Mouse (Mus musculus) spleen, postnatal 14 days (tissue): ENCODE data around the gene Zmynd8.

ENCODE experiments used
- DNase-seq, 2 experiments: peaks; one replicate each; pipeline ENCODE4 v3.0.0; 2021 to 2022; ENCODE audit warnings: low spot score in 2 of 2

Gene Zmynd8

DNA sequence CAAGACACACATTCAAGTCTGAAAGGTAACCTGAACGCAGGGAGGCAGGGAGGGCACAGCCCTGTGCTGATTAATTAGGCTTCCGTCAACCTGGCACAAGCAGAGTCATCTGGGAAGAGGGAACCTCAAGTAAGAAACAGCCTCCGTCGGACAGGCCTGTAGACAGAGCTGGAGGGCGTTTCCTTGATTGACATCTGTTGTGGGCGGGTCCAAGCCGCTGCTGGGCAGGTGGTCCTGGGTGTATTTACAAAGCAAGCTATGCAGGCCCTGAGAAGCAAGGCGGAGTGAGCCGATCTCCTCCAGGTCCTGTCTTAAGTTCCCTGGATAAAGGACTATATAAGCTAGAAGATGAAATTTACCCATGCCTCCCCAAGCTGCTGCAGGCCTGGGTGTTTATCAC is 65.3 kb downstream of the Zmynd8 start:
- DNase-seq, result no peak

DNA sequence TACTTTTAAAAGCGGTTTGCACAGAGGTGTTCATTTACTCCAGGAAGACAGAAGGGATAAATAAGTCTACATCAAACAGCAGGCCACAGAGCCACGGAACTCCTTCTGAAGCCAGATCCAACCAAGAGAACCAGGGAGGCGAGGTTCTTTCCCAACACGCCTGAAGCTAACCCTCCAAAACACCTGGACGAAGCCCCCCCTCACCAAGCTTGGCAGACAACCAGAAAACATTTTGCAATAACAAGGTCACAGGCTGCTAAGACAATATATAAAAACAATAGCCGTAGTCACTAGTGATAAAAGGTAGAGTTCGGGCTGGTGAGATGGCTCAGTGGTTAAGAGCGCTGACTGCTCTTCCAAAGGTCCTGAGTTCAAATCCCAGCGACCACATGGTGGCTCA is 66.1 kb downstream of the Zmynd8 start:
- no peak for DNase-seq

DNA sequence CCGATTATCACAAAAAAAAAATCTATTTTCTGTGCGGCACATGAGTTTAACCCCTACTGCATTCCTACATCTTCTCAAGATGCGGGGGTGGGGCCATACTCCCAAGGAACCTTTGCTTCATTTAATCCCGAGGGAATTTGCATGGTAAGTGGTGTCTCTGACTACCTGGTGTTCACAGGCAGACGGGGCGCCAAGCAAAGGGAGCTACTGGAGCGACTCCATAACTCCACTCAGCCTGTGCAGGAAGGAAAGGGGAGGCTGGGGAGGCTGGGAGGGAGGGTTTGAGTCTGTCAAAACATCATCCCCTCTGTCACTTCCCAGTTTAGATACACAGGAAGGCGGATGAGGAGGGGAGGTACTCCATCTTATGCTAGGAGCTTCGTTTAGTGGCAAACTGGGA is 66.5 kb downstream of the Zmynd8 start:
- no peak for DNase-seq

- no peak for DNase-seq
These were observed 67.1 kb downstream of the Zmynd8 start for GRCm38 (mm10) chr2:165831637-165832289.

DNA sequence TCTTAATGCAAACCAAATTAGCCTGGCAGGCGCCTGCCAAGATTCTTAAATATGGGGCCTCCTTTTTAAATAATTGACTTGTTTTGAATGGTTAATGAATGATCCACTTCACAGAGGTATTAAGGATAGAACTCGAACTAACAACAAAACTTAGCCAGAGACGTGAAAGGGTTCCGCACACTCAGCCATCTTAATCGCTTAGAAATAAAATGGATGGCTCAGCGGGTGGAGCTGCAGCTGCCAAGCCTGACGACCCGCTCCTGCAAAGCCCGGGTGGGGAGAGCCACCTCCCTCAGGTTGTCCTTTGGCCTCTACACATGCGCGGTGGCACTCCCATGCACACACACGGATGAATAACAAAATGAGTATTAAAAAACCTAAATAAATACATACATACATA is 70.0 kb downstream of the Zmynd8 start:
- no peak for DNase-seq

DNA sequence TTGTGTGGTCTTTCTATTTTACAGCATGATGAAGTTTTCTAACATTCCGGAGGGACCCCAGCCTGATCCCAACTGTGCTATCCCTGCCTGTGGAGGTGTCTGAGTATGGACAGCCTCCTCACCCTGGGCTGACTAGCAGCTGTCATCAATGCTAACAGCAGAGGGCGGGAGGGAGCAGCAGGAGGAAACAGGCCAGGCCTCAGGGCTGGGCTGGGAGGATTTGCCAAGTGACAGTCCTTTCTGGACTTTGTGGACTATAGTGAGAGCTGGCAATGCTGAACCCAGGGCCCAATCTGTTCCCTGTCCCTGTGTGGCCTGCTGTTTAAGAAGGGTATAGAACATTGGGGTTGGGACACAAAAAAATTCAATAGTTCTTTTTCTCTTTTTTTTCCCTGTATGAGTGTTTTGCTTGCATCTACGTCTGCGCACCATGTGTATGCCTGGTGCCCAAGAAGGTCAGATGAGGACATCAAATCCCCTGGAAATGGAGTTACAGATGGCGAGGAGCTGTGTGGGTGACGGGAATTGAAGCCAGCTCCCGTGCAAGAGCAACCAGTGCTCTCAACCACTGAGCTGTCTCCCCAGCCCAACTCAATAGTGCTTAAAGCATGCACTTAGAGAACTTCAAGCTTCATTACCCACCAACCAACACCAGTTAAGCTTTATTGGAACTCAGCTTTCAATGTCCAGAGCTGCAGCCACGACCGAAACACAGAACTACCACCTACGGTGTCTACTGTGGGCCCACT is 72.7 kb downstream of the Zmynd8 start:
- peak; percentile 17 to 55 for DNase-seq

DNA sequence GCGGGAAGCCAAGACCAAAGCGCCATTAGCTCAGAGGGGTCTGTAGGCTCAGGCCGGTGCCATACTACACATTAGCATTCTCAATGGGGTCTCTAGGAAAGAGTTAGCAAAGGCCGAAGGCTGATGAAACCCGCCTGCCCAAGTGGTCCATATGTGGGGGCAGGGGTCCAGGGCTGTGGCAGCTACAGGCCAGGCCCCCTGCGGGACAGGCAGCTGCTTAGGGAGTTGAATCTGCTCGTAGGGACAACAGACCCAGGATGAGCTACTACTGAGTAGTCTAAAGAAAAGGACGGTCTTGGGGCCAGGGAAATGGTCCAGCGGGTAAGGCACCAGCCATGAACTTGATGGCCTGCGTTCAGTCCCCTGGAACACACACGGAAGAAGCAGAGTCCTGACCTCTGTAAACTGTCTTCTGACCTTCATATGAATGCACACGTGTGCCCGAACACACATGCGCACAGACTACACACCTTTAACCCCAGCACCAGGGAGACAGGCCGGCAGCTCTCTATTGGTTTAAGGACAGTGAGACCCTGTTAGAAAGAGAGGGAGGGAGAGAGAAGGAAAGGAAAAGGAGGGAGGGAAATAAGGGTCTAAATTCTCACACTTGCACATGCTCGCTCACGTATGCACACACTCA is 73.4 kb downstream of the Zmynd8 start:
- no peak for DNase-seq

DNA sequence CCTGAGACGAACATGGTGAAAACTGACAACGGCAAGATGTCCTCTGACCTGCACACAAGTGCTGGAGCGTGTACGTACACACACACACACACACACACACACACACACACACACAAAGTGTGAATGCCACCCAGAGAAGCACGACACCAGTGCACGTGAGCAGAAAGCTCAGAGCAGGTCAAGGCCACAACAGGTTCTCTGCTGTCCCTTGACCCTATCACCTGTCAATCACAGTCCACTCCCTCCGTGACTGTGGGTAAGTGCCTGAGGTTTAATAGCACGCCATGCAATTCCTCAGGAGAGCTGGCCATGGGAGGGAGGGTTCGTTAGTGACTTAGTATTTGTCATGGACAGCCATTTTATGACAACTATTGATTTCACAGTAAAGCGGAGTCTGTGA is 74.0 kb downstream of the Zmynd8 start:
- DNase-seq, result no peak

DNA sequence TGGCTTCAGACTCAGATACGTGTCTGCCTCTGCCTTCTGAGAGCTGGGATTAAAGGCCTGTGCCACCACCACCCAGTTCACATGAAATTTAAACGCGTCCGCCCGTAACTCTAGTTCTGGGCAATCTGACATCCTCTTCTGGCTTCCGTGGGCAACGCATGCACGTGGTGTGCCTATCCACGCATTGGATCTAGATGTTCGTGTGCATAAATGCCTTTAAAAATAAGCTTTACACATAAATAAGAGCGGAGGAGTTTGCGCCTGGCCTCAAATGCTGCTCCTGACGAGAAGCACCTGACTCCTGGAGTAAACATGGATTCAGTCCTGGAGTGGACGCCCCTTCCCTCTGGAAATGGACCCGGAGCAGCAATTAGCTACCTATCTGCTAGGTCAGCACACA is 76.3 kb downstream of the Zmynd8 start:
- no peak for DNase-seq

GRCm38 (mm10) chr2:165821671-165822070 is 77.1 kb downstream of the Zmynd8 start:
- no peak for DNase-seq

DNA sequence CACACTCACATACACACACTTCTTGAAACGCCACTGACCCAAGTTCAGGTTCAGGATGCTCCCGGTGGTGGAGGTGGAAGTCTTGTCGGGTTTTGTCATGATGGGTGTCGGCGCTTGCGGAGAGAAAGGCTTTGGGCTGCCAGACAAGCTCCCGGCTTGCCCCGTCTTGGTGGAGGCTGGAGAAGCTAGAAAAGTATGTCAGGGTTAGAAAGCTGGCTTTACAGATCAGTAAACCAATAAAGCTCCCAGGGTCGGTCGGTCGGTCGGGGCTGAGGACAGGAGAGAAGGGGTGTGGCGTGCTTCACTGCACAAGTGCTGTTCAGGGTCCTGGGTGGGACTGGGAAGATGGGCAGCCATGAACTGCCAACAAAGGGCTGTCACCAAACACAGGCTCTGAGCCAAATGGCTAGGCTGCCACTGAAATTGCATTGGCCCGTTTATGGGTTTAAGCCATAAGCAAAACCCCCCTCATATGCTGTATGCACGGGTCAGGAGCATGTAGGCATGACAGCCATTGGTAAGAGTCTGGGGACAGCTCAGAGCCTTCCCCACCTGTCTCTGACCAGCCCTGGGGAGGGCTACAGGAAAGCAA is 78.2 kb downstream of the Zmynd8 start:
- DNase-seq, result no peak

- no peak for DNase-seq
These were observed 78.7 kb downstream of the Zmynd8 start for GRCm38 (mm10) chr2:165820073-165820472.

DNA sequence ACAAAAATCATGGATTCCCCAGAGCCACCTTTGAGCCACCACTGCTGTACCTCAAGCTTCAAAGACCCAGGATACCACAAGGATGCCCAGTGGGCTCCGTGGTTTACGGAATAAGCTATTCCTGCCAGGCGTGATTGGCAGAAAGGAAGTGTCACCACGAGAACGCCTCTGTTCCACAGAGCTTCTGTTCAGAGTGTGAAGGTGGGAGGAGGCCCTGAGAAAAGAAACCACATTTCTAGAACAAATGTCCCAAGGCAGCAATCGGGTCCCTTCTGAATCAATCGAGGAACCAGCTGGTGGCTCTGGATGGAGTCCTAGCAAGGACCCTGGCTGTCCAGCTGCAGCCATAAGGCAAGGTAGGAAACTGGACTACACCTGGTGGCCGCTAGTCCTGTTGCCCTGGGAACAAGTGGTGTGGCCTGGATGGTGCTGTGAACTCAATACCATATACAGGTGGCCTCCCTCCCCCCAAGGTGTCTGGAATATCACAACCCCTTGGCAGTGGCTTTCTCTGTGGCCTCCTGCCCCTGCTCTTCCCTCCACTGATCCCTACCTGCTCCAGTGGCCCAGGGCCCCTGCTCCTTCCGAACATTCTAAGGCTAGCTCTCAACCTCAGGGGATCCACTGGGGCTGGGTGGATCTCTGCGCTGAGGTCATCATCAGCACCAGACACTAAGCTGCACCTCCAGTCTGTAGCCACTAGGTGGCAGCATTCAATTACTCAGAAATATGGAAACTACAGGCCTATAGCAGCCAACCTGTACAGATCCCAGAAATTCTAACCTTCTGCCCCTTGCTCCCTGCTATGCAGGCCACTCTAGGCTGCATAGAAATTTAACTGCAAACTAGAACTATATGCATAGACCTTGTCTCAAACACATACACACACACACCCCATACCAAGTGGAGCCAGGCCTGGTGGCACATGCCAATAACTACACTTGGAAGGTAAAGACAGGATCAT is 79.5 kb downstream of the Zmynd8 start:
- DNase-seq, result peak in 1 of 2 experiments; percentile 50

- DNase-seq, result no peak
These were observed 80.2 kb downstream of the Zmynd8 start for GRCm38 (mm10) chr2:165818570-165818969.

DNA sequence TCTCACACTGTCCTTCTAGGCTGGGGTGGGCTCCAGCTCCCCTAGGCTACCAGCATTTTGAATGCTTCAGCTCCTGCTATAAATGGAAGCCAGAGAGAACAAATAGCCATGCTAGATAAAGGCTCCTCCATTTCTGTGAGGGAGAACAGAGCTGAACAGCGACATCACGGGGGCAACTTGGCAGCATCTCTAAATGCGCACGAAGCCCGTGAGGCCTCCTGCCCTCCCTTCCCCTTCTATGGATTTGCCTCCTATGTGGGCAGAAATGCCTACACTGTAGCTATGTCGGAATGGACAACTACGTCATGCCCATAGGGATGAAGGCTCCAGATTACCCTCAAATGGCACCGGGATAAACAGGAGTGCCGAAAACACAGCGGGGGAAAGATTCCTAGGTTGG is 81.4 kb downstream of the Zmynd8 start:
- DNase-seq, result no peak

- DNase-seq, result no peak
These were observed 83.5 kb downstream of the Zmynd8 start for GRCm38 (mm10) chr2:165815103-165815880.

DNA sequence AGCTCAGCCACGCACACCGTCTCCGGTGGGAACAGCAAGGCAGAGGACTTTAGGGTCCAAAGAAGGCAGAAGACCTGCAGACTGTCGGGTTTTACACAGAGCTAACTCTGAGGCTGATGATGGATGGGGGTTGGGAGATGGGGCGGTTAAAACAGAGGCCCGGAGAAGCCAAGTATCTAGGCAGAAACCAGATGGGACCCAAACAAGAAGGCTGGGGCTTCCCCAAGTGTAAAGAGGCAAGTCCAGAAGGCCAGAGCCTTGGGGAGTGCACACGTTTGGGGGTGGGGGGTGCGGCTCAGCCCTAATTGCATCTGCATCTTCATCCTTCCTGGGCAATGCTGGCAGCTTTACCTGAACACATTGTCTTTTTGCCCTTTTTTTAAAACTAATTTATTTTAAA is 85.9 kb downstream of the Zmynd8 start:
- no peak for DNase-seq

- peak in 1 of 2 experiments; percentile 51 for DNase-seq
These were observed 87.3 kb downstream of the Zmynd8 start for GRCm38 (mm10) chr2:165811536-165811935.

GRCm38 (mm10) chr2:165809901-165810477 is 88.8 kb downstream of the Zmynd8 start:
- DNase-seq, result no peak

- DNase-seq, result no peak
These were observed 89.7 kb downstream of the Zmynd8 start for GRCm38 (mm10) chr2:165809091-165809490.
